Mouse (Mus musculus): ENCODE results near the gene Lrrc71. TPM values are rescaled to one million over a fixed set of nuclear protein-coding genes. Genes with fewer than 3 reads are reported as not detected.
A peak's percentile ranks its signal among the peaks of the same experiment; 100 is the strongest.

Gene Lrrc71
- polyA plus RNA-seq, 1 experiment from 2014 or later: 0.92 TPM

GRCm38 (mm10) chr3:87766284-87766667 is 17.9 kb upstream of the Lrrc71 start:
- no peak for ATAC-seq
- H3K4me1 ChIP-seq (replicated peaks; ENCODE audit: control insufficient read depth, insufficient read depth, low read length): peaks cover 7% of the 10 kb centered on the region; the same call in 1 of the 2 replicates
- H3K4me2 ChIP-seq (ENCODE audit: low read length): no peak overlapping the region
- no peak overlapping the region for H3K27ac ChIP-seq (ENCODE audit: low read length)
- peaks cover 11% of the 10 kb centered on the region; the same call in 1 of the 2 replicates for H3K27me3 ChIP-seq (replicated peaks; ENCODE audit: control insufficient read depth, insufficient read depth, low read length)
- no peaks in the 10 kb centered on the region for H3K36me3 ChIP-seq (ENCODE audit: control insufficient read depth, insufficient read depth)
- no peaks in the 10 kb centered on the region for H3K9me3 ChIP-seq (ENCODE audit: control insufficient read depth, low read length)
- no peak overlapping the region for H3K4me3 ChIP-seq (replicated peaks; ENCODE audit: low read length)
- no peak overlapping the region for H3K9ac ChIP-seq (replicated peaks; ENCODE audit: low read depth, low read length)
- WGBS: 83% methylated on average over 3 of the region's 3 CpGs

- WGBS: 69% methylated on average over 5 of the region's 5 CpGs
- Histone ChIP-seq H3K36me3 (ENCODE audit: control insufficient read depth, insufficient read depth) (no peaks in the 10 kb centered on the region), H3K4me2 (ENCODE audit: low read length) (no peak overlapping the region), H3K4me3 (replicated peaks; ENCODE audit: low read length) (no peak overlapping the region), H3K27ac (ENCODE audit: low read length) (no peak overlapping the region), H3K9ac (replicated peaks; ENCODE audit: low read depth, low read length) (no peak overlapping the region), H3K9me3 (ENCODE audit: control insufficient read depth, low read length) (no peaks in the 10 kb centered on the region), H3K27me3 (replicated peaks; ENCODE audit: control insufficient read depth, insufficient read depth, low read length) (peaks cover 11% of the 10 kb centered on the region; the same call in 1 of the 2 replicates), H3K4me1 (replicated peaks; ENCODE audit: control insufficient read depth, insufficient read depth, low read length) (peaks cover 7% of the 10 kb centered on the region; the same call in 1 of the 2 replicates)
- ATAC-seq: no peak
Measured at GRCm38 (mm10) chr3:87765631-87766283, 17.3 kb upstream of the Lrrc71 start.

- peaks cover 7% of the 10 kb centered on the region; the same call in 1 of the 2 replicates for H3K4me1 ChIP-seq (replicated peaks; ENCODE audit: control insufficient read depth, insufficient read depth, low read length)
- H3K36me3 ChIP-seq (ENCODE audit: control insufficient read depth, insufficient read depth): no peaks in the 10 kb centered on the region
- H3K27me3 ChIP-seq (replicated peaks; ENCODE audit: control insufficient read depth, insufficient read depth, low read length): peaks cover 11% of the 10 kb centered on the region; the same call in 1 of the 2 replicates
- WGBS: 14% methylated on average over 10 of the region's 10 CpGs
- H3K4me2 ChIP-seq (ENCODE audit: low read length): no peak overlapping the region; the same call in 1 of the 2 replicates
- no peak overlapping the region for H3K4me3 ChIP-seq (replicated peaks; ENCODE audit: low read length)
- H3K9ac ChIP-seq (replicated peaks; ENCODE audit: low read depth, low read length): no peak overlapping the region
- no peak overlapping the region for H3K27ac ChIP-seq (ENCODE audit: low read length)
- ATAC-seq: no peak
- H3K9me3 ChIP-seq (ENCODE audit: control insufficient read depth, low read length): no peaks in the 10 kb centered on the region
Measured at GRCm38 (mm10) chr3:87765091-87765490, 16.7 kb upstream of the Lrrc71 start.

DNA sequence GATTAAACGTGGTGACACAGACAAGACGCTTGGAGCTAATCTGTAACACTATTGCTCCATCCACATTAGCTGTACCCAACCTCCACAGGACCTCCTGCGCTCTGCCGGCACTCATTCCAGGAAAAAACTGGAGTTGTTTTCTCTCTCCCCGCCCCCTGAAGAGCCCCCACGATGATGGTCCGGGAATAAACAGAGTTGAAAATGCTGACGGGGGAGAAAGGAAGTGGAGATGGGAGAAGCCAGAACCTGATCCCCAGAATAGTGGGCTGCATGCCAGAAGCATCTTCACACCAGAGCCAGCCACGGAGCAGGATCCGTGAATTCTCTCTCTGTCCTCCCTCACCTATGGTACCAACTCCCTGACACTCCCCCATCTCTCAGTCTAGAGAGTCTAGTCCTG is 16.1 kb upstream of the Lrrc71 start:
- ATAC-seq: no peak
- no peak overlapping the region; the same call in 1 of the 2 replicates for H3K4me2 ChIP-seq (ENCODE audit: low read length)
- peaks cover 6% of the 10 kb centered on the region; the same call in 1 of the 2 replicates for H3K27me3 ChIP-seq (replicated peaks; ENCODE audit: control insufficient read depth, insufficient read depth, low read length)

GRCm38 (mm10) chr3:87763683-87764289 is 15.4 kb upstream of the Lrrc71 start:
- H3K4me3 ChIP-seq (replicated peaks; ENCODE audit: low read length): no peak overlapping the region
- 18% methylated on average over 15 of the region's 15 CpGs for WGBS
- peak overlapping the region; percentile 29 for H3K4me2 ChIP-seq (ENCODE audit: low read length)
- 0 out of 2 replicates have a peak overlapping the region, but pooled peaks have one; percentile 14 for H3K9ac ChIP-seq (replicated peaks; ENCODE audit: low read depth, low read length)
- H3K27ac ChIP-seq (ENCODE audit: low read length): no peak overlapping the region
- no peaks in the 10 kb centered on the region for H3K9me3 ChIP-seq (ENCODE audit: control insufficient read depth, low read length)
- 0 out of 2 replicates have a peak, but pooled peaks have one; percentile 36 for ATAC-seq
- peaks cover under 1% of the 10 kb centered on the region; the same call in 1 of the 2 replicates for H3K27me3 ChIP-seq (replicated peaks; ENCODE audit: control insufficient read depth, insufficient read depth, low read length)
- no peaks in the 10 kb centered on the region for H3K36me3 ChIP-seq (ENCODE audit: control insufficient read depth, insufficient read depth)
- H3K4me1 ChIP-seq (replicated peaks; ENCODE audit: control insufficient read depth, insufficient read depth, low read length): peaks cover 4% of the 10 kb centered on the region; the same call in 1 of the 2 replicates

More for the DNA sequence above, 16.1 kb upstream of the Lrrc71 start:
- H3K4me3 ChIP-seq (replicated peaks; ENCODE audit: low read length): no peak overlapping the region
- no peaks in the 10 kb centered on the region for H3K36me3 ChIP-seq (ENCODE audit: control insufficient read depth, insufficient read depth)
- H3K9me3 ChIP-seq (ENCODE audit: control insufficient read depth, low read length): no peaks in the 10 kb centered on the region
- H3K27ac ChIP-seq (ENCODE audit: low read length): peak overlapping the region; percentile 33; the same call in 1 of the 2 replicates
- no peak overlapping the region for H3K9ac ChIP-seq (replicated peaks; ENCODE audit: low read depth, low read length)
- peaks cover 7% of the 10 kb centered on the region; the same call in 1 of the 2 replicates for H3K4me1 ChIP-seq (replicated peaks; ENCODE audit: control insufficient read depth, insufficient read depth, low read length)
- 44% methylated on average over 10 of the region's 10 CpGs for WGBS

DNA sequence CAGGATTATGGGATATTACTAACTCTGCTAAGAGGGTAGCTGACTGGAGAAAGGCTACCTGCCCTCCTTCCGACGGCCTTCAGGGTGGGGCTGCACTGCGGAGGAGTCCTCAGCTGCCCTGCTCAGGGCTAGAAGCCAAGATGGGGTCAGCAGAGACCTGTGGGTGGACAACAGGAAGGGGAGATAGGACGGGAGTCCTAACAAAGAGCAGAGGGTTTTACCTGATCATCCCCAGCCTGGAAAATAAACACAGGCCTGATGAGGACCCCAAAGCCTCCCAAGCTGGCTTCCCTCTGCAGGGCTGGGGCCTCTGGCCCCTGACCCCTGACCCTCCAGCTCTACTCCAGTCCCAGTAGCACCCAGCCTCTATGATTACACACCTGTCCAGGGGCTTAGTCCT is 14.8 kb upstream of the Lrrc71 start:
- H3K27me3 ChIP-seq (replicated peaks; ENCODE audit: control insufficient read depth, insufficient read depth, low read length): no peaks in the 10 kb centered on the region
- no peaks in the 10 kb centered on the region for H3K36me3 ChIP-seq (ENCODE audit: control insufficient read depth, insufficient read depth)
- no peak overlapping the region for H3K4me3 ChIP-seq (replicated peaks; ENCODE audit: low read length)
- H3K27ac ChIP-seq (ENCODE audit: low read length): no peak overlapping the region
- no peaks in the 10 kb centered on the region for H3K9me3 ChIP-seq (ENCODE audit: control insufficient read depth, low read length)
- no peak overlapping the region for H3K4me2 ChIP-seq (ENCODE audit: low read length)
- H3K4me1 ChIP-seq (replicated peaks; ENCODE audit: control insufficient read depth, insufficient read depth, low read length): peaks cover 4% of the 10 kb centered on the region; the same call in 1 of the 2 replicates
- ATAC-seq: no peak
- H3K9ac ChIP-seq (replicated peaks; ENCODE audit: low read depth, low read length): no peak overlapping the region
- 62% methylated on average over 4 of the region's 4 CpGs for WGBS

GRCm38 (mm10) chr3:87761408-87762375 is 13.3 kb upstream of the Lrrc71 start:
- no peak for ATAC-seq
- WGBS: 81% methylated on average over 20 of the region's 20 CpGs
- H3K27me3 ChIP-seq (replicated peaks; ENCODE audit: control insufficient read depth, insufficient read depth, low read length): no peaks in the 10 kb centered on the region

GRCm38 (mm10) chr3:87758641-87759040 is 10.2 kb upstream of the Lrrc71 start:
- Histone ChIP-seq H3K9me3 (ENCODE audit: control insufficient read depth, low read length) (no peaks in the 10 kb centered on the region), H3K27me3 (replicated peaks; ENCODE audit: control insufficient read depth, insufficient read depth, low read length) (0 out of 2 replicates have a peak, but pooled peaks cover 2% of the 10 kb centered on the region), H3K4me2 (ENCODE audit: low read length) (no peak overlapping the region), H3K27ac (ENCODE audit: low read length) (no peak overlapping the region), H3K4me1 (replicated peaks; ENCODE audit: control insufficient read depth, insufficient read depth, low read length) (peaks cover 7% of the 10 kb centered on the region; the same call in 1 of the 2 replicates), H3K9ac (replicated peaks; ENCODE audit: low read depth, low read length) (no peak overlapping the region), H3K4me3 (replicated peaks; ENCODE audit: low read length) (no peak overlapping the region), H3K36me3 (ENCODE audit: control insufficient read depth, insufficient read depth) (no peaks in the 10 kb centered on the region)
- no peak for ATAC-seq
- WGBS: 55% methylated on average over 4 of the region's 5 CpGs

More at GRCm38 (mm10) chr3:87761408-87762375, 13.3 kb upstream of the Lrrc71 start:
- H3K4me3 ChIP-seq (replicated peaks; ENCODE audit: low read length): no peak overlapping the region
- H3K27ac ChIP-seq (ENCODE audit: low read length): no peak overlapping the region
- H3K9ac ChIP-seq (replicated peaks; ENCODE audit: low read depth, low read length): no peak overlapping the region
- H3K4me2 ChIP-seq (ENCODE audit: low read length): no peak overlapping the region
- H3K36me3 ChIP-seq (ENCODE audit: control insufficient read depth, insufficient read depth): no peaks in the 10 kb centered on the region
- H3K4me1 ChIP-seq (replicated peaks; ENCODE audit: control insufficient read depth, insufficient read depth, low read length): peaks cover 4% of the 10 kb centered on the region; the same call in 1 of the 2 replicates
- H3K9me3 ChIP-seq (ENCODE audit: control insufficient read depth, low read length): no peaks in the 10 kb centered on the region
